Mouse (Mus musculus): ENCODE data around the gene Armh2. TPM values are rescaled to one million over a fixed set of nuclear protein-coding genes. Genes with fewer than 3 reads are reported as not detected.

Gene Armh2
- polyA plus RNA-seq, 1 experiment, result not detected

DNA sequence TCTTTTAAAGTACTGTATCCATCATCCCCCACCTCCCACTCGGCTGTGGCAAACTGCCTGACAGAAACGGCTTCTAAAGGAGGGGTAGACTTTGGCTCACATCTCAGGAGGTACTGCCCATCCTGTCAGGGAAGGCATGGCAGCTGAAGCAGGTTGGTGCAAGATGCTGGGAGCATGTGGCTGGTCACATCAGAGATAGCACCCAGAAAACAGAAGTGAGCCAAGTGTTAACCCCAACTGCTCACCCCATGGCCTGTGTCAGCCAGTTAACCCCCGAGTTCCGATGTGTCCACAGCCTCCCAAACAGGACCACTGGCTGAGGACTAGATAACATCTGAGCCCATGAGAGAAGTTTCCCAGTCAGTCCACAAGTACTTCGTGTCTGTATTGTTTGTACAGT is 25.4 kb upstream of the Armh2 start:
- H3K27me3 ChIP-seq (ENCODE audit: control insufficient read depth), result no peaks in the 10 kb centered on the region
- H3K4me3 ChIP-seq (replicated peaks), result no peak overlapping the region
- H3K36me3 ChIP-seq (ENCODE audit: control insufficient read depth), result no peaks in the 10 kb centered on the region
- TF ChIP-seq GATA1 (IDR thresholded peaks at IDR 0.05; ENCODE audit: low read length) (no peak), TAL1 (IDR thresholded peaks at IDR 0.05; ENCODE audit: low read length) (no peak)
- no peaks in the 10 kb centered on the region; the same call in 1 of the 2 replicates for H3K4me1 ChIP-seq (ENCODE audit: control insufficient read depth)
- H3K9me3 ChIP-seq (ENCODE audit: control insufficient read depth, low read length), result no peaks in the 10 kb centered on the region

DNA sequence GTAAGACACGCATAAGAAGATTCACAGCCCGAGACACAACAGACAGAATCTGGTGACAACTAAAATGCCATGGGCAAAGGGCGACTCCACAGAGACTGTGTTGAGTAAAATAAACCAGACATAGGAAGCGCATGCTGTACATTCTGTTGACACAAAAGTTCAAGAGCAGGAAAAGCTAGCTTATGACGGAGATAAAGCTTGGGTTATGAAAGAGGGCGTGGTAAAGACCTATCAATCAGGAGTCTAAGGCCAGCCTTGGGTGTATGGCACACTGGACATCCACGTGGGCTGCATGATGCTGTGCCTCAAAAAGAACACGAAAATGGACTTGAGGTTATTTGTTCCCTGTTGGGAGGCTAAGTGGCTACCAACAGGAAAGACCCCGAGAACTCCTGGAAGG is 24.6 kb upstream of the Armh2 start:
- Histone ChIP-seq H3K36me3 (ENCODE audit: control insufficient read depth) (no peaks in the 10 kb centered on the region), H3K4me3 (replicated peaks) (no peak overlapping the region), H3K9me3 (ENCODE audit: control insufficient read depth, low read length) (no peaks in the 10 kb centered on the region), H3K4me1 (ENCODE audit: control insufficient read depth) (no peaks in the 10 kb centered on the region; the same call in 1 of the 2 replicates), H3K27me3 (ENCODE audit: control insufficient read depth) (no peaks in the 10 kb centered on the region)
- TF ChIP-seq TAL1 (IDR thresholded peaks at IDR 0.05; ENCODE audit: low read length), result no peak
- TF ChIP-seq GATA1 (IDR thresholded peaks at IDR 0.05; ENCODE audit: low read length), result no peak

DNA sequence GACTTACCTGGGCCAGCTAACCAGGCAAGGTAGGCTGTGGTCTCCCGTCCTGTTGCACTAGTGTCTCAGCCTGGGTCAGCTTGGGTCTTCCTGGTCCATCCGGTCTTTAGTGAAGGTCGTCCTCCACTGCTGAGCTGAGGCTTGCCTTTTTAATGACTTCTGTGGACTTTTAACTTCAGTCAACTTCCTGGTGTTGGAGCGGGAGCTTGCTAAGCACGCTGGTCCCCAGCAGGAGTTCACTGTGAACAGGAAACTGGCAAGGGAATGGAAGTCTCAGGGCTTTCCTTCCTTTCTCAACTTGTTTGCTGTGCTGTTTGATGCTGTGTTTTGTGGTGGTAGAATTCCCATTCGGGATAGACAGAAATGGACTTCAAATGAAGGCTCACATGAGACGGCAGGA is 23.4 kb upstream of the Armh2 start:
- Histone ChIP-seq H3K36me3 (ENCODE audit: control insufficient read depth) (no peaks in the 10 kb centered on the region), H3K9me3 (ENCODE audit: control insufficient read depth, low read length) (no peaks in the 10 kb centered on the region), H3K4me1 (ENCODE audit: control insufficient read depth) (no peaks in the 10 kb centered on the region; the same call in 1 of the 2 replicates), H3K27me3 (ENCODE audit: control insufficient read depth) (no peaks in the 10 kb centered on the region), H3K4me3 (replicated peaks) (no peak overlapping the region)
- no peak for TF ChIP-seq TAL1 (IDR thresholded peaks at IDR 0.05; ENCODE audit: low read length)
- TF ChIP-seq GATA1 (IDR thresholded peaks at IDR 0.05; ENCODE audit: low read length), result no peak

DNA sequence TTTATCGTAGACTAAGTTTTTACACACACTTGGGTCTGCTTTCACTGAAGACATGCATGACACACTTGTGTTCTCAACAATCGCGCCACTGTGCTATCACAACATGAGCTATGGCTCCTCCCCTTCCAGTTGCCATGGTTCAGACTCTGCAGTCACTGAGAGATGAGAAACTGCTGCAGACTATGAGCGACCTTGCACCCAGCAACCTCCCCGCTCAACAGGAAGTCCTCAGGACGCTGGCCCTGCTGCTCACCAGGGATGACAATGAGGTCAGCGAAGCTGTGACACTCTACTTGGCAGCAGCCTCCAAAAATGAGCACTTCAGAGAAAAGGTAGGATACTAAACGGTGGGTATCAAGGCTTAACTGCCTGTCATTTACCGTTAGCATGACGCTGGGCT is 19.5 kb upstream of the Armh2 start:
- H3K9me3 ChIP-seq (ENCODE audit: control insufficient read depth, low read length), result no peaks in the 10 kb centered on the region
- no peaks in the 10 kb centered on the region for H3K27me3 ChIP-seq (ENCODE audit: control insufficient read depth)
- no peaks in the 10 kb centered on the region for H3K4me1 ChIP-seq (ENCODE audit: control insufficient read depth)
- H3K4me3 ChIP-seq (replicated peaks), result no peak overlapping the region
- TF ChIP-seq TAL1 (IDR thresholded peaks at IDR 0.05; ENCODE audit: low read length), result no peak
- TF ChIP-seq GATA1 (IDR thresholded peaks at IDR 0.05; ENCODE audit: low read length), result no peak
- no peaks in the 10 kb centered on the region for H3K36me3 ChIP-seq (ENCODE audit: control insufficient read depth)

DNA sequence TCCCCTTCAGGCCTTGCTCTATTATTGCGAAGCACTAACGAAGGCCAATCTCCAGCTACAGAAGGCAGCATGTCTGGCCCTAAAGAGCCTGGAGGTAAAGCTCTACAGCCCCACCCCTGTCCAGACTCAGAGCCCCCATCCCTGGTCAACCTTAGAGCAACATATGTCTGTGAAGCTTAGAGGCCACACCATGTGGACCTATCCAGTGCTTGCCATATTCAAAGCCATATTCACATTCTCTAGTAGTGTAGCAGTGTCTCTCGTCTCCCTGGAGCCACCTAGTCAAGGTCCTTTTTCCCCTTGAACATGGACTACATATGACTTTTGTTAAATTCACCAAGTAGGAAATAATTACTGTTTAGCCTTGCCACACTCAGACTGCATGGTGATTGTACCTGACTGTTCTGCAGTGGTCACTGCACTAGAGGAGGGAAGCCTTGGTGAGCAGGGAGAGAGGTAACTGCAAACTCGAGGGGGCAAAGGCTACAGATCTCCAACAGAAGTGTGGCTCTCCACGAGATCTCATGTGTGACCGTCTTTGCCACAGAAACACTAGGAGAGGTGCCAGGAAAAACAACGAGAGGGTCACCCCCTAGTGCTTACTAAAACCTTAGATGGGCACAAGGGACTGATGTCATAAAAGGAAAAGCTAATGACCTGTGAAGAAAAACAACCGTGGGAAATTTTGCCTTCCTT is 17.2 kb upstream of the Armh2 start:
- no peaks in the 10 kb centered on the region for H3K36me3 ChIP-seq (ENCODE audit: control insufficient read depth)

DNA sequence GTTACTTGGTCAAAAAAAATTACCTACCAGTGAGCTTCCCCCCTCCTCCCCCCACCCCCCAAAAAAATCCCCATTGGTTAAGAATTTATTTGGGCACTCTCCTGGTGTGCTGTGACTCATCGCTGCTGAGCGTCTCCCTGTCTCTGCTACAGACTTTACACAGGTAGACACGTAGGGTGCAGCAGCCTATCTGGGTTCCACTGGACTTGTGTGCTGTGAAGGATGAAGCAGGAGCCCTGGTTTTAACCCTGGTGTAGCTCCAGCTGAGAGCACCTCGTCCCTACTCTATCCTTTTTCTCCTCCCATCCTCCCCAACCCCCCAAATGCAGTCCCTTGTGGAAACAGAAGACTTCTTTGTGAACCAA is 16.7 kb upstream of the Armh2 start:
- no peaks in the 10 kb centered on the region for H3K9me3 ChIP-seq (ENCODE audit: control insufficient read depth, low read length)
- no peak overlapping the region for H3K4me3 ChIP-seq (replicated peaks)
- no peak for TF ChIP-seq TAL1 (IDR thresholded peaks at IDR 0.05; ENCODE audit: low read length)
- no peak for TF ChIP-seq GATA1 (IDR thresholded peaks at IDR 0.05; ENCODE audit: low read length)
- H3K4me1 ChIP-seq (ENCODE audit: control insufficient read depth), result no peaks in the 10 kb centered on the region
- H3K36me3 ChIP-seq (ENCODE audit: control insufficient read depth), result no peaks in the 10 kb centered on the region
- no peaks in the 10 kb centered on the region for H3K27me3 ChIP-seq (ENCODE audit: control insufficient read depth)

More for the DNA sequence above, 17.2 kb upstream of the Armh2 start:
- Histone ChIP-seq H3K9me3 (ENCODE audit: control insufficient read depth, low read length) (no peaks in the 10 kb centered on the region), H3K4me1 (ENCODE audit: control insufficient read depth) (no peaks in the 10 kb centered on the region), H3K27me3 (ENCODE audit: control insufficient read depth) (no peaks in the 10 kb centered on the region), H3K4me3 (replicated peaks) (no peak overlapping the region)
- no peak for TF ChIP-seq TAL1 (IDR thresholded peaks at IDR 0.05; ENCODE audit: low read length)

DNA sequence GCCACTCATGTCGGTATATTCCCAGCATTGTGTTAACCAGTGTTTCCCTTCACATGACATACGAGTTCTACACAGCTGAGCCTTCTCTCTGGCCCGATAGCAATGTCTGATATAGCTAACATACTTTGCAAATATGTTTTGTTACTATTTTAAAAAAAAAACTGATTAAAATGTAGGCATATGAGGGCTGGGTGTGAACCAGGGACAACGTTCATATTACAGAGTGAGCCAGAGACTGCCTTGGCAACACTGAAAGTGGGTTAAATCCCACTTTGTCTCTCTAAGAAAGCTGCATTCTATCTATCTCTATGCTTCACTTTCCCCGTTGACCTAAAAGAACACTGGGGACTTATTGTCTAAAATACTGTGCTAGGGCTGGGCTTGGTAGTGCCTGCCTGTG is 11.9 kb upstream of the Armh2 start:
- Histone ChIP-seq H3K4me1 (ENCODE audit: control insufficient read depth) (no peaks in the 10 kb centered on the region), H3K4me3 (replicated peaks) (no peak overlapping the region), H3K9me3 (ENCODE audit: control insufficient read depth, low read length) (no peaks in the 10 kb centered on the region), H3K27me3 (ENCODE audit: control insufficient read depth) (no peaks in the 10 kb centered on the region), H3K36me3 (ENCODE audit: control insufficient read depth) (peaks cover 3% of the 10 kb centered on the region; the same call in 1 of the 2 replicates)
- TF ChIP-seq GATA1 (IDR thresholded peaks at IDR 0.05; ENCODE audit: low read length) (no peak), TAL1 (IDR thresholded peaks at IDR 0.05; ENCODE audit: low read length) (no peak)

DNA sequence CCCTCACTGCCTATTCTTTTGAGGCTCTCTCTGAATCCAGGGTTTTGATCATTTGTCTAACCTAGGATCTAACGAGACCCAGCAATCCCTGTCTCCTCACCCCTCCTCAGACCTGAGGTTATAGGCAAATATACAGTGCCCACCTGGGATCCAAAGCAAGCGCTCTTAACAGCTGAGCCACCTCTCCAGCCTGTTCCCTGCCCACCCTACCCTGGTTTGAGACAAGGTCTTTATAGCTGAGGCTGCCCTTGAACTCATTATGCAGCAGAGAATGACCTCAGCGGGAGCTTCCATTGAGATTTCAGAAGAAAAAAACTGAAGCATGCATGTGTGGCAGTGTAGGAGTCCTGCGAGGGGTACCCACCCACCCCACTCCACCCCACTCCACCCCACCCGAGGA is 6.5 kb upstream of the Armh2 start:
- TF ChIP-seq GATA1 (IDR thresholded peaks at IDR 0.05; ENCODE audit: low read length) (no peak), TAL1 (IDR thresholded peaks at IDR 0.05; ENCODE audit: low read length) (no peak)
- Histone ChIP-seq H3K36me3 (ENCODE audit: control insufficient read depth) (peaks cover 24% of the 10 kb centered on the region), H3K9me3 (ENCODE audit: control insufficient read depth, low read length) (no peaks in the 10 kb centered on the region), H3K4me3 (replicated peaks) (no peak overlapping the region), H3K27me3 (ENCODE audit: control insufficient read depth) (no peaks in the 10 kb centered on the region), H3K4me1 (ENCODE audit: control insufficient read depth) (no peaks in the 10 kb centered on the region)

DNA sequence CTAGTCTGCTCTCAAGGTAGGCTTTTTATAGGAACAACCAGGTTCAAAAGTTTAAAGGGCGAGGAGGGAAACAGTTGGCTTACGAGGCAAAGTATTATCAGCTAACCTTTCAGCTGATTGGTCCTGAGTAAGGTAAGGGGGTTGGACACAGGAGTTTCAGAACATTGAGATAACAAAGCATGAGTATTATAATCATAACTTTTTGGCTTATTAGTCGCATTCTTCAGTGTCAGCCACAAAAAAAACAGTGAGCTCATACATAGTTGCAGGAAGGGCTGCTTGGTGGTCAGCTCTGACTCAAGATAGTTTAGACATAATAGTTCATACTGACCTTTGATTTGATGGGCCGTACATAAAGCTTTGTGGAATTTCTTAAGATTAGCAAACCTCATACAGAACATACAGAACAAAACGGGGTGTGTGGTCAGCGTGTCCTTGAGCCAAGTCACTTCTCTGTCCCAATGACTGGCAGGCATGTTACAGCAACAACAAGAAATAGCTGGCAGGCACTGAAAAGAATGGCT is 5.4 kb upstream of the Armh2 start:
- TF ChIP-seq GATA1 (IDR thresholded peaks at IDR 0.05; ENCODE audit: low read length) (no peak), TAL1 (IDR thresholded peaks at IDR 0.05; ENCODE audit: low read length) (no peak)
- no peak overlapping the region for H3K4me3 ChIP-seq (replicated peaks)
- no peaks in the 10 kb centered on the region for H3K9me3 ChIP-seq (ENCODE audit: control insufficient read depth, low read length)
- H3K27me3 ChIP-seq (ENCODE audit: control insufficient read depth), result no peaks in the 10 kb centered on the region
- peaks cover 33% of the 10 kb centered on the region for H3K36me3 ChIP-seq (ENCODE audit: control insufficient read depth)
- no peaks in the 10 kb centered on the region for H3K4me1 ChIP-seq (ENCODE audit: control insufficient read depth)

DNA sequence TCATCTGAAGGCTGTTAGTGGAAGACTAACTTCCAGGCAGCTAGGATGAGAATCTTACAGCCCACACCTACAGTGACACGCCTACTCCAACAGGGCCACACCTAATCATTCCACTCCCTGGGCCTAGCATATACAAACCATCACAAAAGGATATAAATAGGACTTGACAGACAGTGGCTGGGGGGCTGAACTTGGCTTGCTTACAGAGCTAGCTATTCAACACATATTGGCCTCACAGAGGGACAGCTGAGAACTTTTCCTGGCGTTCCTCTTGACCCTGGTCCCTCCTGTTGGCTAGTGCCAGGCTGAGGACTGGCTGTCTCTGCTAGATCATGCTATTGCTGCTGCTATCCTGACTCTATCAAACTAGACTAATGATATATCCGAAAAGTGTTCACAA is 6.8 kb downstream of the Armh2 start:
- Histone ChIP-seq H3K4me1 (ENCODE audit: control insufficient read depth) (peaks cover 8% of the 10 kb centered on the region), H3K36me3 (ENCODE audit: control insufficient read depth) (peaks cover 93% of the 10 kb centered on the region), H3K4me3 (replicated peaks) (no peak overlapping the region), H3K27me3 (ENCODE audit: control insufficient read depth) (no peaks in the 10 kb centered on the region), H3K9me3 (ENCODE audit: control insufficient read depth, low read length) (no peaks in the 10 kb centered on the region)
- TF ChIP-seq GATA1 (IDR thresholded peaks at IDR 0.05; ENCODE audit: low read length) (no peak), TAL1 (IDR thresholded peaks at IDR 0.05; ENCODE audit: low read length) (no peak)
